Mouse (Mus musculus) urinary bladder, adult 18-20 months (tissue): ENCODE measurements at regions not wholly inside any gene's neighbourhood (a gene's known extent, or its start where the extent isn't known, plus 50 kb on each side); places are given as distances from the start of the nearest gene placed in this dataset.
A peak's percentile ranks its signal among the peaks of the same experiment; 100 is the strongest.
"Not testable (repeated sequence)": the region's sequence is repeated elsewhere in the genome, so short reads cannot be mapped to it uniquely, and the experiment has no call there.

Source experiments
- DNase-seq, 2 experiments: peaks; one replicate each; pipeline ENCODE4 v3.0.0; 2022; ENCODE audit warnings: low spot score in 2 of 2, mixed read lengths in 2 of 2

DNA sequence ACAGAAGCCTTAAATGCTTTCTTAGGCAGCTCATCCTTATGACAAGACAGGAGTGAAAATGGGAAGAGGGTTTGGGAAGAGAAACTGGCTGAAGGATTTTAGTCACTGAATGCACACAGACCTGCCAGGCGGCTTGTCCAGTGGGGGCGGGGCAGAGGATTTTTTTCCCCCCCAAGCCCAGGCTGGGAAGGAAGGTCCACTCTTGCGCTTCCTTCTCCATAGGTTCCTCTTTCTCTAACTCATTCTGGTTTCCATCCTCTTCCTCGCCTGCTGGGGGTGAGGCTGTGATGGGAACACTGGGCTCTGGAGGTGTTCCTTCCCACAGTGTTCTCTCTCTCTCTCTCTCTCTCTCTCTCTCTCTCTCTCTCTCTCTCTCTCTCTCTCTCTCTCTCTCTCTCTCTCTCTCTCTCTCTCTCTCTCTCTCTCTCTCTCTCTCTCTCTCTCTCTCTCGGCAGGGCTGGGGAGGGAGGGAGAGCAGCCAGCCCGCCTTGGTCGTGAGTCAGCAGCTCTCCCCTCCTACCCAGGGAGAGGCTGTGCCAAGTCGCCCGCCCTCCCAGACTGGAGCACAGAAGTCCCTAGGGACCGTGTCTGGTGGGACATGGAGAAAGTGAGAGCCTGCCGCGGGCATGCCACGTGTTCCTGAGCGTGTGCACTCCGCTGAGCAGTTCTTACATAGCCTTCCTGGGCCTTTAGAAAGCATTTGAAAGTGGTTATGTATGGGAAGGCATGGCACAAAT is 150.0 kb downstream of the Kcnrg start:
- DNase-seq: peak; percentile 49 to 58

DNA sequence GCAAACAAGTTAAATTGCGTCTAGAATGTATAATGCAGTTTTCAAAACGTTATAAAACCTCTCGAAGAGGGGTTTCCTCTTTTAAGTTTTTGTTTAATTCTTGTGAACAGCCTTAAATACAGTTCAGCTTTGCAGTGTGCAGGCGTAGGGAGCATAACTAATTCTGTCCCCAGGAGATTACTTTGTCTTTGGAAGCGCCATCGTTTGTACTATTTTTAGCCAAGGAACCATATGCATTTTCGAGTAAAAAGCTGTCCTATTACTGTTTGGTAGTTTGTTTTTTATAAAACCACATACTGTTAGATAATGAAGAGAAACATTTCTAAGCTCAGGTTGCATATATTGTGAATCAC is 150.5 kb downstream of the Kcnrg start:
- no peak for DNase-seq

DNA sequence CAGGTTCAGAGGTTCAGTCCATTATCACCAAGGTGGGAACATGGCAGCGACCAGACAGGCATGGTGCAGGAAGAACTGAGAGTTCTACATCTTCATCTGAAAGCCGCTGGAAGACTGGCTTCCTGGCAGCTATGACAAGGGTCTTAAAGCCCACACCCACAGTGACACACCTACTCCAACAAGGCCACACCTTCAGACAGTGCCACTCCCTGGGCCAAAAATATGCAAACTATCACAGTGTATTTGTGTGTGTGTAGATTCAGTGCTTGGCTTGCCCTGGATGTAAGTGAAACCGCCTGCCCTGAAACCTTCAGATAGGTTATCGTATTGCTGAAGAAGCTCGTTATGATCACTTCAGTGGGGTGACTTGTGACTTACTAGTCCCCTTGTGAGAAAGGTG is 151.3 kb downstream of the Kcnrg start:
- DNase-seq: no peak

DNA sequence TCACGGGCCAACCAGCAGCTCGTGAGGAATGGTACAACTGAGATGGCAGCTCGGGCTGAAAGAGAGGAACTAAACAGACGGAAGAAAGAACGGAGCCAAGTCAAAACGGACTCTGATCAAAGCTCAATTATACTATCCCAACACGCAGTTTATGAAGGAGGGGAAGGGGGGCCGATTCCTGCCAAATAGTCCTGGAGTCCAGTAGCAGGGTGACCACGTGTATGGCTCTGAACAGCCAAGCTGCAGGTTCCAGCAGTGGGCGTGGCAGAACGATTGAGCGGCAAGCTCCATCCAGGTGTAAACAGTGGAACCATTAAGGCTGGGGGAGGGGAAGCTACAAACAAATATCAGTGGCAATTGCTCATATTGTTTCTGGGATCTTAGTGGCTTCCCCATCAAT is 152.9 kb downstream of the Kcnrg start:
- not testable (repeated sequence) for DNase-seq

DNA sequence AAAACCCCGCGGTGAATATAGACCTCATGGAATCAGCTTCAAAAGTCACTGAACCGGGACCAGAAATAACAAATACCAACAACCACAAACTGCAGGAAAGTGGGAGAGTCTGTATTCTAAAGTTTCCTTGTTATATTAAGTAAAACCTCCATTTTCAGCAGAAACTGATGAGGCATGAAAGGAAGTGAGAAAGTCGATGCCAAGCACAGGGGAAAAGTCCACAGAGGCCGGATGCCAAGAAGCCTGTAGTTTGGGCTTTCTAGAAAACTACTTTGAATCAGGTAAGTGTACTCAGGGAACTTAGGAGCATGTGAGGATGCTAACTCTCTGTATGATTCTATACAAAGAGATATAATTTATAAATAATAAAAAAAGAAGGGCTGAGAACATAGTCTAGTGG is 154.8 kb downstream of the Kcnrg start:
- no peak for DNase-seq

DNA sequence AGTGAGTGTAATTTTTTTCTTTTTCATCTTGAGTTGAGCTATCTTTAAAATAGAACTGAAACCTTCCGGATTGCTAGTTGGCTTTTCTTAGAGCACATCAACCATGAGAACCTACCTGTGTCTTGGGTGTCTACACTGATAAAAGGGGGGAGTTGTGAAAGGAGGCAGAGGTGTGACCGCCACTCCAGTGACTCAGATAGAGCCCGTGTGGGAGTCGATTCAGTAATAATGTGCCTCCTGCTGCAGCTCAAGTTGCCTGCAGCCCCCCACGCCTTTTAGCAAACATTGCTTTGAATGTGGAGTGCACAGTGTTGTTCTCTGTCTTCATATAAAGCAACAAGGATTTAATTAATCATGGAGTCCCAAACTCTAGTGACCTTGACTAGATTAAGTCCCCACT is 162.6 kb downstream of the Kcnrg start:
- no peak for DNase-seq

DNA sequence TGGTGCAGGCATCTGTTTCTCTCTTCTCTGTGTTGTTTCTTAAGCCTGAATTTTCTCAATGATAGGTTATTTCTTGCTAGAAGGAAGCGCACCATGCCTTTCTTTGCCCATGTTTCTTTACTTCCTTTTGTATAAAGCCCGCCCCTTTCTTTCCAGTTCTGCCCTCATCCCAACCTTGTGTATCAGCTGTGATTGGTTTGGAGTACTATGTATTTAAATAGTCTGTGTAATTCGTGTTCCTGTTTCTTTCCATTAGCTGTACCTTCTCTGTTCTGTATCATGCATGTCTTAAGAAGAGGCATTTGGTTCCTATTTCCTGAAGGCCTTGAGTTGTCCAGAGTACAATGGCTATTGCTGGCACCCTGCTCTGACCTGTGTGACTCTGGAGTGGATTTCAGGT is 166.9 kb downstream of the Kcnrg start:
- no peak for DNase-seq

DNA sequence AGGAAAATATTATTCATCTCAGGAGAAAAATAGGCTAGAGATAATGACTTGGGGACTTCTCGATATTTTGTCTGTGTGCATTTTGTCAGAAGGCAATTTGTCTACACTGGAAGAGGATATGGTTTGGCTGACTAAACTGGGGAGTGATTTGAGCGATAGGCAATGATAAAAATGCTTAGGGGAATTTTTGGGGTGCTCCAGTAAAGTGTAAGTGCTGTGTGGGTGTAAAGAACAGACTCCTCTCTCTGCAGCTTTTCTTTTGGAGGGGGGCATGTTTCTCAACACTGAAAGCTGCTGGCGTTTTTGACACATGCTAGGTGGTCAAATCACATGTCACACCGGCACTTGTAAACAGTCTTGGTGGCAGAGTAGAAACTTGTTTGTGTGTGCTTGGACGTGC is 171.4 kb downstream of the Kcnrg start:
- DNase-seq: no peak

DNA sequence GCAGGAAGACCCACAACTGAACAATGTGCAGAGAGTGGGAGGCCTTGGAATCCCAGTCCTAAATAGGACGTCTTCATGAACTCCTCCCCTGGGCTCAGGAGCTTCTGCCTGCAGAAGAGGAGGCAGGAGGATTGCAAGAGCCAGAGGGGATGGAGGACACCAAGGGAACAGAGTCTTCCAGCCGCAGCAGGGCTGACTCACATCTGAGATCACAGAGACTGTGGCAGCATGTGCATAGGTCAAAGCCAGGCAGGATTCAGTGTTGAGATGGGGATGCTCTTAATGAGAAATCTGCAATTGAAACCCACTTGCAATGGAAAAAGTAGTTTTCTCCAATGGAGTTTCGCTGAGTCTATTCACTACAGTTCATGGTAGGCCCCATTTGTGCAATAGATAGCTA is 175.9 kb downstream of the Kcnrg start:
- no peak for DNase-seq

DNA sequence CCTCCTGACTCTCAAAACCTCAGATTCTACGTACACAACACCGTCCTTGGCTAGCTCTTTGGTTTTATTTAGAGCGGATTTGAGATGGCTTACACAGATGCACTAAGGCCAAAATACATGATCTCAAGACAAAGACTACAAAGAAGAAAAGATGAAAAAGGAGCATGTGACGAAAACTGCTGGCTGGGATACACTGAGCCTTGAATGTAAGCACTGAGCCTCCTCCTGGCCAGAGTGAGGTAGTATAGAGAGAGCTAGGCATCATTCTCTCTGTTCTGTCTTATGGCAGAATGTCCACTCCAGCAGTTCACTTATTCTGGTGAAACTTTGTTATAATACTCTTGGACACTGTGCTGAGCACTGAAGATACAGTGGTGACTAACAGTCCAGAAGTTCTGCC is 177.4 kb downstream of the Kcnrg start:
- DNase-seq: no peak

DNA sequence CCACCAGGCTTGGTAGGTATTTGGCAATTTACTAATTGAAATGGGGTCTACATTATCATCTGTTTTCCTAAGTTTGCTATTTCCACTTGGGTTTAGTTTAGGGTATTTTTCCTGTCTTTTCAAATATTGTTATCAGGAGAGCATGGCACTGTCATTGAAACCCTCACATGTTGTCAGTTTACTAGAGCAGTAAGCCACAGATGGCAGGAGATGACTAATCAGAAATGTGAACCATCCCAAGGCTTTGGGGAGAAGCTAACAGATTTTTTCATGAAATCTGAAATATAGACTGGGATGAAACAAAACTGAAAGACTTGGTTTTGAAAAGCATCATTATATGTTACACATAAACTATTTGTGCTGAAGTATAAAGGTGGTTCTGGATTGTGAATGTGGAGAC is 178.8 kb downstream of the Kcnrg start:
- DNase-seq: no peak

DNA sequence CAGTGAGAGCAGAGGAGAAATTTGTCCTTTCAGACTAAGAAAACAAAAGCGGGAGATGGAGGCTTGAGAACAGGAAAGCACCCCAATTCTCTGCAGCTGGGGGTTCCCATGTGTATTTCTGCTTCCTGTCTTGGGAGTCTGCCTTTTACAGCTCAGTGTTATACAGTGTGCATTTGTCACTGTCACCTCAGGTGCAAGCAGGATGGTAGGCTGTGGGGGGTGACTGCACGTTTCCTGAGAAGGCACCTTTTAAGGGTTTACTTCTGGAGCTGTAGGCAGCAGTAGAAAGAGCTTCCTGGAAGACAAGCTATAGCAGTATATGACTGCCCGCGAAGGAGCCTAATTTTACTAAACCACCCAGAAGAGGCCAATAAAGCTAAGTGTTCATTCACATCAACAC is 180.5 kb downstream of the Kcnrg start:
- DNase-seq: no peak

DNA sequence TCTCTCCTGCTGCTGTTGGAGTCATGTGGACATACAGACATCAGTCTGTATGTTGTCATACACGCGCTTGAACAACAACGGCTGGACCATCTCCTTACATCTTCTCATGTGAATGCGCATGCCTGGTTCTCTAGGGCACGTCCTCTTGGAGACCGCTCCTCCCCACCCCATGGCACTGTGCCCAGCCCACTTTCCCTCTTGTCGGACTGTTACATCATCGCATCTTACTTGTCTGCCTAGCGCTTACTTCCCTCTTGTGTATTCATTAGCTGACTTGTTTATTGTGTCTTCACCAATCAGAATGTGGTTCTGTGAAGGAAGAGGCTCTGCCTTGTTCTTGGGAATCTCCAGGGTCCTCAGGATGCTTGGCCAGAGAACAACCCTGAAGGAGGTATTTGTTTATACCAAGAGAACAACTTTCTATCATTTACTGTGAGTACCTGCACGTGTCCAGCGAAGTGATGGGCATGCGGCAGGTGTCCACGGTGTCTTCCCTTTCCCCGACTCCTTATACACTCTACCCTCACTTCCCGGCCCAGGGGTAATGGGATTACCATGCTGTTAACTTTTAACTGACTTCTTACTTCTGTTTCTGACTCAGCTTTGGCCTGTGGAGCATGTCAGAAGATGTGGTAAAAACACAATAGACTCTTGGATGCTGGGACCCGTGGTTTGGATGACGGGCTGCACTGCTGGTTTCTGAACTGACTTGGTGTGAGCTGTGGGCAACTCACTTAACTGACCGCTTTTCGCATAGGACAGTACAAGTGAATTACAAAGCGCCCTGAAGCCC is 181.9 kb downstream of the Kcnrg start:
- DNase-seq: no peak

DNA sequence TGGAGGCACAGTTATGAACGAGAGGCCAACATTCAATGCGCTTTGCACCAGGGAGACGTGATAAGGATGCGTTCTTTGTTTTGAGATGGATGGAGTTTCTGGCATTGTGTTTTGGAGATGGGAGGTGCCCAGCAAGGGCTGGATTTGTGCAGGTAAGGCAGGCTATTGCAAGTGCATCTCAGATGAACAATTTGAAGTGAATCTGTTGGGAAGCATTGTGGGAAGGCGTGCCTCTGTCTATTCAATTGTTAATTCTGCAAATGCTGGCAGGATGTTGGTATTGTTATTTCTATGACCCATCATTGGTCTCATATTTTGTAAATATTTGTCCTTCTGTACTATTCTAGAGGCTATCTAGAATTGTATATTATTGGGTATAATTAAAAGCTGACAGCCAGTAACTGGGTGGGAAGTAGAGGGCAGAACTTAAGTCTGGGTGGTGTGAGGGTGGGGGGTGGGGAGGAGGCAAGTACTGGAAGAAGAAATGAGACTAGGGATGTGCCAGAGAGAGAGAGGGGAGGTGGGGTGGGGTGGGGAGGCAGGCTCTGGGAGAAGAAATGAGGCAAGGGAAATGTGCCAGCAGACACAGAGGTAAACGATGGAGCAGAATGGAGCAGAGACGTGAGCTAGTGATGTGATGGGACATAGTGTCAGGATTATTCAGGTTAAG is 188.9 kb downstream of the Kcnrg start:
- no peak for DNase-seq

DNA sequence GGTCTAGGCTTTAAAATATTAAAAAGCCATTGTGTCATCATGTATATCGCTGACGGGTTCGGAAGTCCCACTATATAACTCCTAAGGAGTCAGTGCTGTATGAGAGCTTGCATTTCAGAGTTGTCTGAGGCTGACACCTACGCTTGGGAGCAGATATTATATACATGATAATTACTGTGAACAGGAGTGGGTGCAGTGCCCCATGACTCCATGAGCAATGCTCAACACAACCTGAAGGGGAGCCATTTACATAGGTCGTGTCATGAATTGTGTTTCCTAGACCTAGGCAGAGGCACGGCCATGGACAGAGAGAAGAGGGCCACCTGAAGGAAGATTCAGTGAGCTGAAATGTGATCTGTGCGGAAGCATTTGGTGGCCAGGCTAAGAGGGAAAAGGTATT is 189.4 kb downstream of the Kcnrg start:
- DNase-seq: no peak

DNA sequence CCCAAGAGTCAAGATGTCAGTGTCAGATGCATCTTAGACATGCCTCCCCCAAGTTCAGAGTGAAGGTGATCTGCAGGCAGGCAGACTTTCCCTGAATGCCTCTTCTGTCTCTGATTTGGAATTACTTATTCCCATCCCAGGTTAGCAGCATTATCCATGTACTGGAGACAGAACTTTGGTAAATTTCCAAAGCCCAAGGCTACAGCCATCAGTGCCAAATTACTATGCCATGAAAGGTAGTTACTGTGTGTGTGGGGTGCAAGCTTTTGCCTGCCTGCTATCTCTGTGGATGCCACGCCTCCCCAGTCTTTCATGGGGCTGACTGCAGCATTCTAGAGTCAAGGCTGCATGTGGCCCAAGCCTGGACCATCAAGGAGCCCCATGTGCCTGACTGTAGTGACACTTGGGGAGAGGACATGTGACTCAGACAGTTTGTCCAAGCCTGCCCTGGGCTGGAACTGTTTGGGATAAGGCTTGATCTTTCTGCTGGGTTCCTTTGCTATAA is 196.2 kb downstream of the Kcnrg start:
- DNase-seq: no peak

DNA sequence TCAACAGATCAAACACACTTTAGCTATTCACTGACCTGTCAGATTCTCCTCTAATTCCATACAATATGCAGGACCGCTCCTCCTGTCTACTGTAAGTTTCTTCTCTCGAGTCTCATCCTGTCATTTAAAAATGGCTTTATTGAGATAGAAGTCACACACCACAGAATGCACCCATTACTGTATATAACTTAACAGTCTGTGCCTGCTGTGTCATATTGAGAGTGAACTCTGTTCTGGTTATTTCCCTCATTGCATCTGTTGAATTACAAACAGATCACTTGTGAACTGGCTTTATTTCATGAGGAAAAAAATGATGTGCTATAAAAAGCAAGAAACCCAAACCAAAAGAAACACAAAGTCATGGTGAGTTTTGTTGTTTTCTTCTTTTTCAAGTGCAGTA is 198.2 kb downstream of the Kcnrg start:
- no peak for DNase-seq

DNA sequence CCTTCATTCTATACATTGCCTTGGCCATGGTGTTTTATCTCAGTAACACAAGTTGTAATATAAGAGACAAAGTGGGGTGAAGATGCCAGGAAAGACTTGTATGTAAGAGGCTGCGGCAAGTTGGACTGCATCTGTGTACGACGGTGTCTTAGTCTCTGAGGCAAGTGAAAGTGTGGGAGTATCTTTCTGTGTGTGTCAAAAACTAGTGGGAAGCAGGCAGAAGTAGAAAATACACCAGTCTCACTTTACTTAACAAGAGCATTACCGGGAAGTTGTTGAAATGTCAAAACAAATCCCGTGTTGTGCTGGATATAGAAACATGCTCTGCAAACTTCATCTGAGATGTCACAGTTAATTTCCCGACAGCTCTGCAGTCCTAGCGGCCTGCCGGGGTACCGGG is 200.9 kb downstream of the Kcnrg start:
- DNase-seq: no peak

DNA sequence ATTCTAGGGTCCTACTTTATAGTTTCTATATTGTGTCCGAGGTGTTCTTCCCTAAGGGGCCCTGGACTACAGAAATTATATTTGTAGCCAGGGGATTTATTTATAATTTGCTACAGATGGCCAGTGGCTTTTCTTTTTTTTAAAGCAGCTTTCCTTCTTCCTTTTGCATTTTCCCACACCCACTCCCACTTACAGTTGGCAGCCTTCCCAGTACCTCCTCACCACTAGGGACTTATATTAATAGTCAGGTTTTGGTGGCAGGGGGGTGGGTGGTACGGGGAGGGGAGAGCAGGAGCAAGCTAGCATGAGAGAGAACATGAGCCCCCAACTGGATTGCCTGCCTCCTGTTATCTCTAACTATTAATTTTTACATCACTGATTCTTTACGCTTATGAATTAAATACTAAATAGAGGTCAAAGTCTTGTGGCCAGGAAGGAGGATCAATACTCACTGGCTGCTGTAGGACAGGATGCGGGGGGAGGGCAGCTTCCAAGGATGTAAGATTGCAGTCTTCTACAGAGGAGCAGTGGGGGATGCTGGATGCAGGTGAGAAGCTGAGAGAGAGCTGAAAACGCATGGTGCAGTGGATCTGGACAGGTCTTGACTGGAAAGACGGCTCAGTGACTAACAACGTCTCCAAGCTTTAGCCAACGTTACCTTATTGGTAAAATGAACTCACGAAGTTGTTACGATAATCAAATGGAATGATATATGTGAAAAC is 202.6 kb downstream of the Kcnrg start:
- no peak for DNase-seq

DNA sequence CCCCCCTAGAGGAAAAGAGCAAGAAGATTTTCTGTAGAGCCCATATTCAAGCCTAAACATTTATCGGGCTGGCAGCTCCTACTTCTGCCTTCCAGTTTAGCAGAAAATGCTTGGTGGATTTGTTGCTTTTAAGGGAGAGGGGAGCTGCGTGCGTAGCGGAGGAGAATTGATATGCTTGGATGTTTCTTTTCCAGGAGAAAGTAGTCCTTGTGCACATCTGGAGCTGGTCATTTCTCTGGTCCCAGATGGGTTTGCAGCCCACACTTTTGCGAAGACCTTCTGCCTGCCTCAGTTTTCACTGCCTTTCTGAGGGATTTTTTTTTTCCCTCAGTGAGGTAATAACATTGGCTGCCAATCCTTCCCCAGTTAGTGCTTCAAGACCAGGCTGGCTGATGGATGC is 203.6 kb downstream of the Kcnrg start:
- DNase-seq: no peak

DNA sequence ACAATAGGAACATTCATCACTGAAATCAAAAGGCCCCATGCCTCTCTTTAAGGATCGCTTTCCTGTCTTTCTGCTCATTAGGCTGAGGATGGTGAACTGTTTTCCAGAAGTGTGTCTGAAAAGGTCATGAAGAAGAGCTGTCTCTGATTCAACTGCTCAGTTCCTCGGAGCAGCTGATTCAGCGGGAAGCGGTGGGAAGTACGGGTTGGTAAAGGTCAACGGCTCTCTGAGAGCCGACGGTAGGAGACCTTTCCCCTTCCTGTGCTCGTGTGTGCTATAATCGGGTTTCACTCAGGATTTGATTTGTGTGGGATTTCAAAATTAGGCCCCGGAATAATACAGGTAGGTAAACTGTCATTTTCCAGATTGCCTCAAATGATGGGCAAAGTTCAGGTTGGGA is 210.5 kb downstream of the Kcnrg start:
- no peak for DNase-seq

DNA sequence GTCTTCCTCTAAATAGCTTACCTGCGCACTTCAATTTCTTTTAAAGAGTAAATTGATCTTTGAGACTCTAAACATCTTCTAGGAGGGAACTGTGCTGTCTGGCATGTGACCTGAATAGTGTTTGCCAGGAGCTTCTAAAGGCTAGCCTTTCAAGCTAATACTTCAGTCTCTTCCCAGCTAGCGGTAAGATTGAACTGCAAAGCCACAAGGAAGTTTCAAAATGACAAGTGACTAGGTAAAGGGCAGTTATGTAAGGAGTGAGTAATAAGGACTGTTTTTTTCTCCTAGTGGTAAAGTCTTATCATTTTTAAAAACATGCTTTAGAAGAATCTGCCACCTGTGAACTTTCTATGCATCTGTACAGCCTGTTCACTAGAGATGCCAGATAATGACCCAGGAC is 211.1 kb downstream of the Kcnrg start:
- no peak for DNase-seq
